Mouse (Mus musculus) testis, adult 2 months (tissue): Measurements from ENCODE around the gene Slmap.

ENCODE experiments used
- CTCF ChIP-seq: fragments of 200-500 bp; IDR thresholded peaks from 2 replicates; pipeline ENCODE4 v1.5.1; 2012; ENCODE audit warnings: low read depth, mild to moderate bottlenecking, inconsistent platforms, low read length, moderate library complexity; ENCODE audit not compliant: control insufficient read depth, insufficient read depth, insufficient replicate concordance
- POLR2A ChIP-seq: fragments of 200-500 bp; IDR thresholded peaks from 2 replicates; pipeline ENCODE4 v1.6.1; 2012; ENCODE audit warnings: low read depth, mild to moderate bottlenecking, inconsistent platforms, low read length, moderate library complexity; ENCODE audit not compliant: control insufficient read depth

- TF ChIP-seq POLR2A, result no peak
- no peak for TF ChIP-seq CTCF
Measured at GRCm38 (mm10) chr14:26500136-26500933, 34.4 kb downstream of the Slmap start.
